Comparison of ENCODE assay signal across 8 mouse cellular contexts in the genomic region with DNA sequence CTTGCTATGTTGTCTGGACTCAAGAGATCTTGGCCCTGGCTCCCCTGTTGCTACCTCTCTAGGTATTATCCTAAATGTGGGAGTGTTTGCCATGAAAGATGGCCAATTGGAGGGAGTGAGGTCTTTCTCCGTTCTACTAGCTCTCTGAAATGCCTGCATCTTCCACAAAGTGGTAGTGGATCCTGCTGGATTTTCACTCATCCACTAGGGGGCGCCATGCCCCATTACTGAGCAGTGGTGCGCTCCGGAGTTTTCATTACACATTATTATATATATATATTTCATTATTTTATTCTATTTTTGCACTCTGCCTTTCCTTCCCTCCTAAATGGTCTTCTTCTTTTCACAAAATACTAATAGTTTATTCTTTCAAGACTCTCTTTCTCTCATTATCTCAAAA.
A peak's percentile ranks its signal among the peaks of the same experiment; 100 is the strongest.
DNase-seq lines count a peak whose midpoint lies in the region; ATAC-seq and TF ChIP-seq lines count a peak whose summit lies in the region.
"Had no signal": no experiment of that assay in that cellular context is flagged by ENCODE, and none has a peak within 500 bp of the region (broad histone marks: within the 10 kb centered on the region; RNA-seq: fewer than 3 reads in every experiment).

No protein-coding gene starts in this region.

- TF ChIP-seq CTCF in layer of hippocampus, adult 2 months (conservative IDR thresholded peaks at IDR 0.05) = peak; percentile 98
- TF ChIP-seq CTCF in lung, adult 2 months (IDR thresholded peaks at IDR 0.05; ENCODE audit: insufficient read depth, low read length) = peak; percentile 74

- DNase-seq in layer of hippocampus, adult 2 months (ENCODE audit: low spot score in 2 of 2) = peak; percentile 57 to 78
- DNase-seq in layer of hippocampus, adult 9-11 months = no peak
- DNase-seq in NIH3T3 (ENCODE audit: low read depth) = peak; percentile 73
- peak; percentile 80 to 85 for DNase-seq in cerebellum, postnatal 14 days
- DNase-seq in hindbrain, embryonic 14.5 days (ENCODE audit: low spot score) = peak; percentile 66
- peak; percentile 50 for DNase-seq in lung, adult 2 months
- DNase-seq in right cerebral cortex, postnatal 25 days = peak; percentile 49

- H3K4me1 ChIP-seq in hindbrain, embryonic 14.5 days (replicated peaks; ENCODE audit: control insufficient read depth, insufficient read depth, low read length) = peaks cover 30% of the 10 kb centered on the region
- peaks cover 6% of the 10 kb centered on the region for H3K4me1 ChIP-seq in lung, adult 2 months (ENCODE audit: control insufficient read depth, insufficient read depth, low read length)

- no peaks in the 10 kb centered on the region for H3K36me3 ChIP-seq in hindbrain, embryonic 14.5 days (replicated peaks; ENCODE audit: control insufficient read depth, insufficient read depth)
- H3K36me3 ChIP-seq: neural tube, embryonic 12.5 days had no signal

- H3K4me2 ChIP-seq in hindbrain, embryonic 14.5 days (replicated peaks) = no peak overlapping the region
- H3K4me2 ChIP-seq: neural tube, embryonic 12.5 days had no signal

- no peak overlapping the region for H3K4me3 ChIP-seq in layer of hippocampus, adult 2 months
- no peak overlapping the region for H3K4me3 ChIP-seq in hindbrain, embryonic 14.5 days (replicated peaks; ENCODE audit: low read length)
- no peak overlapping the region for H3K4me3 ChIP-seq in lung, adult 2 months (replicated peaks; ENCODE audit: extremely low read depth, low read depth, low read length)
- H3K4me3 ChIP-seq: neural tube, embryonic 12.5 days had no signal

- ATAC-seq in hindbrain, embryonic 14.5 days (ENCODE audit: low FRiP score) = no peak

- no peak overlapping the region for H3K9ac ChIP-seq in hindbrain, embryonic 14.5 days
- H3K9ac ChIP-seq: neural tube, embryonic 12.5 days had no signal

- H3K27ac ChIP-seq in layer of hippocampus, adult 2 months = no peak overlapping the region
- H3K27ac ChIP-seq in hindbrain, embryonic 14.5 days = no peak overlapping the region
- H3K27ac ChIP-seq: neural tube, embryonic 12.5 days had no signal

- no peaks in the 10 kb centered on the region for H3K27me3 ChIP-seq in hindbrain, embryonic 14.5 days (ENCODE audit: control insufficient read depth, insufficient read depth, low read length)
- H3K27me3 ChIP-seq: neural tube, embryonic 12.5 days had no signal

- 39% methylated on average over 4 of the region's 4 CpGs for WGBS in hindbrain, embryonic 14.5 days
- 10% methylated on average over 4 of the region's 4 CpGs for WGBS in lung, adult 2 months

- TF ChIP-seq POLR2A in lung, adult 2 months (IDR thresholded peaks at IDR 0.05; ENCODE audit: borderline replicate concordance, extremely low read depth, low read depth, low read length) = no peak

- no peaks in the 10 kb centered on the region for H3K9me3 ChIP-seq in hindbrain, embryonic 14.5 days (ENCODE audit: control insufficient read depth, low read length)
- H3K9me3 ChIP-seq: neural tube, embryonic 12.5 days had no signal
